Mouse (Mus musculus): Measurements from ENCODE around the gene Rab38. TPM values are rescaled to one million over a fixed set of nuclear protein-coding genes. Genes with fewer than 3 reads are reported as not detected.

Rab38 gene
- polyA plus RNA-seq (2016; fragmentation: Nextera tagmentation; extraction: Ambion mirVana), result 4.1 and 5.5 TPM in 2 replicates

DNA sequence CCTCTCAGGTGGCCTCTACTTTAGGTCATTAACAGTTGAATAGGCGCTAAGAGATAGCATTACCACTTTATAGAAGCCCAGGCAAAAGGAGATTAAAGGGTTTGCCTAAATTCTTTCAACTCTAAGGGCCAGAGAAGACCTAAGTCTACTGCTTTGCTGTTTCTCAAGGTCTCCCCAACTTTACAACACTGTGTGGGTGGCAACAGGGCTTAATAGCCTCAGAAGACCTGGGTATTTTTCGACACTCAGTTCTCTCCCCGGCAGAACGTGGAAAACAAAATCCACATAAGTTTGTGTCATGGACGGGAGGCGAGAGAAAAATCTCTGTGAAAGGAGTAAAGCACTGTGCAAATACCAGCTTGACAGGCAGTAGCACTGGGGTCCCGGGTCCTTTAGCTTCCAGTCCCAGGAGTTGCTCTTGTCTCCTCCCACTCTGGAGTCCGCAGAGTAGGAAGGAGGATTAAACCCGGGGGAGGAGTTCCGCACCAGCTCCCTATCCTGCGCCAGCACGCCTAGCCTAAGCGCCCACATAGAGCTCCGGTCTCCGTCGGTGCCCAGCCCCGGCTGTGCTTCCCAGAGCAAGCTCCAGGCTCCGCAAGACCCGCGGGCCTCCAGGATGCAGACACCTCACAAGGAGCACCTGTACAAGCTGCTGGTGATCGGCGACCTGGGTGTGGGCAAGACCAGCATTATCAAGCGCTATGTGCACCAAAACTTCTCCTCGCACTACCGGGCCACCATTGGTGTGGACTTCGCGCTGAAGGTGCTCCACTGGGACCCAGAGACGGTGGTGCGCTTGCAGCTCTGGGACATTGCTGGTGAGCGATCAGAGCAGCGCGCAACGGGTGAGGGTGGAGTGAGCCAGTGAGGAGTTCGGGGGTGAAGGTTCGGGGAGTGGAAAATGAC is at the start of gene Rab38:
Rab38 (plus strand) TSS at position 488 of the 906 bp plus-strand sequence.
- Histone ChIP-seq H3K4me3 (peak within 1 kb of the TSS; percentile 57), H3K36me3 (no peaks in the 10 kb centered on the region), H3K9me3 (replicated peaks) (no peaks in the 10 kb centered on the region), H3K27me3 (replicated peaks) (no peaks in the 10 kb centered on the region), H3K27ac (no peak within 1 kb of the TSS), H3K4me2 (peak within 1 kb of the TSS; percentile 78), H3K9ac (peak within 1 kb of the TSS; percentile 55), H3K4me1 (0 out of 2 replicates have a peak, but pooled peaks cover 3% of the 10 kb centered on the region)
- 2% methylated on average over 35 of the region's 35 CpGs for WGBS (ENCODE audit: insufficient replicate concordance)
- peak; percentile 92 for ATAC-seq

DNA sequence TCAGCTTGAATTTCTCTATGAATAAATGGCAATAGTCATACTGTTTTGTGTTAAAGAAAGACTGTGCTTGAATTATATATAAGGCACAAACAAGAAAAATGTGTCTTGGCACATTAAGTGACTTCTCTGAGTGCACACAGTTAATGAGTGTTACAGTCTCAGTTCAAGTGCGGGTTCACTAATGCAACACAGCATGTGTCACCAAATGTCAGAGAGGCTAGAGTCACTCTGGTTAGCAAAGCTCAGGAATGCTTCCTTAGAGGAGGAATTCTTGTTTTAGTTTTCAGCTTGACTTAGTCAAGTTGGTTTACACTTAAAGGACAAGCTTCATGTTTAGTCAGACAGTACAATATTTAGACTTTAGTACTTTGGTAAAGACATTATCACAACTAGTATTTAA is 35.5 kb upstream of the Rab38 start:
- Histone ChIP-seq H3K4me1 (no peaks in the 10 kb centered on the region), H3K9me3 (replicated peaks) (no peaks in the 10 kb centered on the region), H3K4me2 (no peak overlapping the region), H3K4me3 (no peak overlapping the region), H3K36me3 (no peaks in the 10 kb centered on the region), H3K9ac (no peak overlapping the region), H3K27ac (no peak overlapping the region), H3K27me3 (replicated peaks) (no peaks in the 10 kb centered on the region)
- ATAC-seq, result no peak
- WGBS (ENCODE audit: insufficient replicate concordance), result 62% methylated on average over 1 of the region's 1 CpGs

DNA sequence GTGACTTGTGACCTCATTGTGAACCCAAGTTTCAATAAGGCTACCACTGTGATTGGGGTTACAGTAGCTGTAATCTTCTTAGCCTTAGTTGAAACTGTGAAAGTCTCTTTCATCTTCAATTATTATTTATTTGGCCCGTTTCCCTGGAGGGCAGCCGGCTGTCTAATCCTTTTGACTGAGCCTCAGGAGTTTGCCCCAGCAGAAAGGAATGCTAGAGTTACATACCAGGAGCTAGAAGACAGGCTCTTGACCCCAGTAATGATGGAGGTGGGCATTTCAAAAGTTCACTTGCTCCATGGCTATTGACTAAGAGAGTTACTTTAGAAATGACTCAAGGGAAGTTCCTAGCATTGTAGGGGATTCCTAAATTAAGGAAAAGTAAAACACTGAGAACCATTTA is 34.3 kb upstream of the Rab38 start:
- Histone ChIP-seq H3K36me3 (no peaks in the 10 kb centered on the region), H3K4me3 (no peak overlapping the region), H3K9ac (no peak overlapping the region), H3K4me1 (no peaks in the 10 kb centered on the region), H3K9me3 (replicated peaks) (no peaks in the 10 kb centered on the region), H3K4me2 (no peak overlapping the region), H3K27ac (no peak overlapping the region), H3K27me3 (replicated peaks) (no peaks in the 10 kb centered on the region)
- no peak for ATAC-seq
- WGBS (ENCODE audit: insufficient replicate concordance), result 51% methylated on average over 2 of the region's 2 CpGs

DNA sequence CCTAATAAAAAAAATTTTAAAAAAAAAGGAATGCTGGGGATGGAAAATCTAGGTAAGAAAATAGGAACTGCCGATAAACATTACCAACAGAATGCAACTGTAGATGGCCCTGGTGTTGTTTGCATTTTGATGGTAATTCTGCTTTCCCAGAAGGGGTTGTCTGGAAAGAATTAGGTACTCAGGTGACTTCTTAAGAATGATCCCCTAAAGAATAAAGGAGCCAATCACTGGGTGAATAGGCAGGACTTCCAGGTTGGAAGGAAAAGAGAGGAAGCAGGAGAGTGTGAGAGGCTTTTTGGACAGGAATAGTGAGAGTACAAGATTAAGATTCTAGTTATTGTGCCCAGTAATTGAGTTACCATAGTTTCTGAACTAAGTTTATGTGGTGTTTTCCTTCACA is 24.8 kb upstream of the Rab38 start:
- ATAC-seq, result no peak
- no peaks in the 10 kb centered on the region for H3K27me3 ChIP-seq (replicated peaks)
- H3K4me3 ChIP-seq, result no peak overlapping the region
- H3K4me1 ChIP-seq, result no peaks in the 10 kb centered on the region
- no peaks in the 10 kb centered on the region for H3K36me3 ChIP-seq
- H3K9me3 ChIP-seq (replicated peaks), result no peaks in the 10 kb centered on the region
- H3K27ac ChIP-seq, result no peak overlapping the region
- WGBS (ENCODE audit: insufficient replicate concordance), result 82% methylated on average over 1 of the region's 1 CpGs
- no peak overlapping the region for H3K4me2 ChIP-seq
- H3K9ac ChIP-seq, result no peak overlapping the region

DNA sequence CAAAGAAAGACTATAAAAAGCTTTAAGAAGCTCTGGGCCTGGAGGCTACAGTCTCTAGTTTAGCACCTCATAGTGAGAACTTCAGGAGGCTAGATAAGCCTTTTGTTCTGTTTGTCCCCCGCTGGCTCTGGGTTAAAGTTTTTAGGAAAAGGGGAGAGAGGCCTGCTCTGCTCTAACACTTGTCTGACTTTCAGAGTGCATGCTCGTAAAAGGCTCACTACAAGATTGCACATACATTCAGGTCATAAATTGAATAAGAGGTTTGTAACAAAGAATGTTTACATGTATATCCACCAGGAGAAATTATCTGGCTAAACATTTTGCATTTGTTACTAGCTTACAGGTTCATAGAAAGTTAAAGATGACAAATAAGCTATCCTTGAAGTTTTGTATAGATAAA is 23.6 kb upstream of the Rab38 start:
- Histone ChIP-seq H3K4me2 (no peak overlapping the region), H3K4me3 (no peak overlapping the region), H3K27me3 (replicated peaks) (no peaks in the 10 kb centered on the region), H3K36me3 (no peaks in the 10 kb centered on the region), H3K9ac (no peak overlapping the region), H3K9me3 (replicated peaks) (no peaks in the 10 kb centered on the region), H3K4me1 (no peaks in the 10 kb centered on the region), H3K27ac (no peak overlapping the region)
- ATAC-seq, result no peak
- WGBS (ENCODE audit: insufficient replicate concordance), result 62% methylated on average over 2 of the region's 2 CpGs

DNA sequence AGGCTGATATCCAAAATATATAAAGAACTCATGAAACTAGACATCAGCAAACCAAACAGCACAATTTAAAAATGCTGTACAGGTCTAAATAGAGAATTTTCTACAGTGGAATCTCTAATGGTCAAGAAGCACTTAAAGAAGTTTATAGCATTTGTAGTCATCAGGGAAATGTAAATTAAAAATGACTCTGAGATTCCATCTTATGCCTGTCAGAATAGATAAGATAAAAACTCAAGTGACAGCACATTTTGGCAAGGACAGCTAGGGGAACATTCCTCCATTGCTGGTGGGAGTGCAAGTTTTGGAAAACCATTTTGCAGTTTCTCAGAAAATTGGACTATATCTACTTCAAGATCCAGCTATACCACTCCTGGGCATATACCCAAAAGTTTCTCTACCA is 8.3 kb upstream of the Rab38 start:
- Histone ChIP-seq H3K4me2 (no peak overlapping the region), H3K4me1 (no peaks in the 10 kb centered on the region), H3K27me3 (replicated peaks) (no peaks in the 10 kb centered on the region), H3K9me3 (replicated peaks) (no peaks in the 10 kb centered on the region), H3K9ac (no peak overlapping the region), H3K4me3 (no peak overlapping the region), H3K27ac (no peak overlapping the region), H3K36me3 (no peaks in the 10 kb centered on the region)
- no peak for ATAC-seq

DNA sequence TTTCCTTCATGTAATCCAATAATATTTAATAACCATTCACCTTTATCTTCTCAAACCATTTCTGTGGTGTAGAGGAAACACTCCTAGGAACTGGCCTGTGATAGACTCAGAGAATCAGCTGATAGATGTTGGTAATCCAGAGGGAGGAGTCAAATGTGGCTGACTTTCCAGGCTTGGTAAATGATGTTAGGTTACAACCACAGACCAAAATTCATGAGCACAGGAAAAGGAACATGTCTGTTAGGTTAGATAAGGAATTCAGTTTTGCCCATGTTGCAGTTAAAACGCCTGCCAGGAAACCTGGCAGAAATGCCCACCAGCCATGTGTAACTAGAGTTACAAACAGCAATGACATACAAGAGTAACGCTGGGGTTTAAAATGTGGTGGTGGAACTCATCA is 6.2 kb upstream of the Rab38 start:
- no peak overlapping the region for H3K4me3 ChIP-seq
- 24% methylated on average over 2 of the region's 2 CpGs for WGBS (ENCODE audit: insufficient replicate concordance)
- no peaks in the 10 kb centered on the region for H3K4me1 ChIP-seq
- H3K27me3 ChIP-seq (replicated peaks), result no peaks in the 10 kb centered on the region
- H3K27ac ChIP-seq, result no peak overlapping the region
- H3K9me3 ChIP-seq (replicated peaks), result no peaks in the 10 kb centered on the region
- H3K4me2 ChIP-seq, result no peak overlapping the region
- H3K9ac ChIP-seq, result no peak overlapping the region
- peak; percentile 52; the same call in 1 of the 2 replicates for ATAC-seq
- no peaks in the 10 kb centered on the region for H3K36me3 ChIP-seq

DNA sequence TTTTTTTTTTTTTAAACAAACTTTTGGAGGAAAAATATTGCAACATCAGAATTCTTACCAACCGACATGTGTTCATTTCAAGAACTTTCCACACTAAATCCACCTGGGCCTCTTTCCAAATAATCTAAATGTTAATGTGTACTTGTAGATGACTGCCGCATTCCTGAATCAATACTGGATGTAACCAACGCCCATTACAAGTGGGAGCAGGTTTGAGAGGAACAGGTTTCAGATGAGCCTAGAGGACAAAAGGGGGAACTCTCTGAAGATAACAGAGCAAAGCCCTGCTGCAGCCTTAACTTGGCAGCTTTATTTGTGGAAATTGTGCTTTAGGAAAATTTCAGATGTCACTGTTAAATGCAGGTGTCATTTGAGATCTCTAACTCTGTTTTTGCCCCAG is 4.3 kb upstream of the Rab38 start:
- no peaks in the 10 kb centered on the region for H3K36me3 ChIP-seq
- H3K27ac ChIP-seq, result no peak overlapping the region
- ATAC-seq, result no peak
- H3K27me3 ChIP-seq (replicated peaks), result no peaks in the 10 kb centered on the region
- H3K9me3 ChIP-seq (replicated peaks), result no peaks in the 10 kb centered on the region
- WGBS (ENCODE audit: insufficient replicate concordance), result 55% methylated on average over 3 of the region's 3 CpGs
- no peak overlapping the region for H3K4me3 ChIP-seq
- H3K4me2 ChIP-seq, result no peak overlapping the region
- no peak overlapping the region for H3K9ac ChIP-seq
- H3K4me1 ChIP-seq, result 0 out of 2 replicates have a peak, but pooled peaks cover under 1% of the 10 kb centered on the region

DNA sequence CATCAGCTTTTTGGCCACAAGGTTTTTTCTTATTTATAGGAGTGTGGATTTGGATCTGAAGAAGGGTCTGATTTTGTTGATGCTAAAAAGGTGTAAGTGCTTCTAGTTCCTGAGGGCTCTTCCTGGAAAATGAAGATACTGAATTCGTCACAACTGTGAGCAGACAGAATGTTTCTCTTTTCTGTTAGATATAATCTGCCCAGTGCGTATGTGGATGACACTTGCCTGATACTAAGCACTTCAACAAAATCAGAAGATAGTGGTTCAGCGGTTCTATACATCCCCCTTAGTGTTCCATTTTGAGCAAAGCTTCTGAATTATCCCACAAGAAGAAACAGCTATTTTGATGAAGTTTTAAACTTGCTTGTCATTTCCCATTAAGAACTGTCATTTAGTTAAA is 2.6 kb upstream of the Rab38 start:
- no peak for ATAC-seq
- Histone ChIP-seq H3K4me3 (no peak overlapping the region), H3K4me2 (no peak overlapping the region), H3K9ac (no peak overlapping the region), H3K27ac (no peak overlapping the region), H3K27me3 (replicated peaks) (no peaks in the 10 kb centered on the region), H3K9me3 (replicated peaks) (no peaks in the 10 kb centered on the region), H3K4me1 (0 out of 2 replicates have a peak, but pooled peaks cover 3% of the 10 kb centered on the region), H3K36me3 (no peaks in the 10 kb centered on the region)
- WGBS (ENCODE audit: insufficient replicate concordance), result 39% methylated on average over 3 of the region's 3 CpGs

DNA sequence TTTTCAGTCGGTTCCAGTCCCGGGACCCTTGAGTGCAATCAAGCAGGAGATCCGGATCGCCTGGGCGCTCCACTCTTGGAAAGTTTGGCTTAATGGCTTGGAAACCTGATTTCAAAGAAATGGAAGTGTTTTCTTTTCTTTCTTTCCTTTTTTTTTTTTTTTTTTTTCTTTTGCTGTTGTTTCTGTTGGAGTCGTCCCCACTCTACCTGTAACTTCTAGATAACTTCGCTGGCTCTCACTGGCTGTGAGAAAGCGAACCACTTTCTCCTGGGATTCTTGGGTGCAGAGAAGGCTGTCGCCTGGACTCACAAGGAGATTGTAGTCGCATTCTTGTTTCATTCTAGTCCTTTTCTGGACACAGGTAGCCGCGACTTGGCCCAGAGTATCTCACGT is 615 bp downstream of the Rab38 start:
- no peak overlapping the region for H3K27ac ChIP-seq
- ATAC-seq, result no peak
- peak overlapping the region; percentile 78 for H3K4me2 ChIP-seq
- no peaks in the 10 kb centered on the region for H3K27me3 ChIP-seq (replicated peaks)
- peak overlapping the region; percentile 55 for H3K9ac ChIP-seq
- 0 out of 2 replicates have a peak, but pooled peaks cover 3% of the 10 kb centered on the region for H3K4me1 ChIP-seq
- WGBS (ENCODE audit: insufficient replicate concordance), result 5% methylated on average over 13 of the region's 13 CpGs
- no peaks in the 10 kb centered on the region for H3K36me3 ChIP-seq
- H3K9me3 ChIP-seq (replicated peaks), result no peaks in the 10 kb centered on the region
- peak overlapping the region; percentile 57 for H3K4me3 ChIP-seq

DNA sequence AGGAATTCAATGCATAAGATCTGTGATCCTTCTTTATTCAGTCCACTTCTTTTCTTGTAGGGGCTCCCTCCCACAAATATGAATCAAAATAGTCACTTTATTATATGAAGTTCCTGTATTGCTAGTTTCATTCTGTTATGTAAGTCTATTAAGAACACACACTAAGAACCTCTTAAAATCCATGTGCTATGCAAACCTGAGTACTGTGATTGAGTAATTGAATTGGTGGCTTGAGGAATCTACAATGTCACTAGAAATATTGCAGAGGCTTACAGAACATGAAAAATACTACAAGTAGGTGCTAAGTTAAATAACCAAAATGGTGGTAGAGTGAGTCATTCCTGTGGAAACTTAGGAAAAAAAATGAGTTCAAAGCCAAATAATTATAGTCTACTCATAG is 10.2 kb downstream of the Rab38 start:
- Histone ChIP-seq H3K4me1 (no peaks in the 10 kb centered on the region), H3K4me2 (no peak overlapping the region), H3K4me3 (no peak overlapping the region), H3K27ac (no peak overlapping the region), H3K9me3 (replicated peaks) (no peaks in the 10 kb centered on the region), H3K9ac (no peak overlapping the region), H3K27me3 (replicated peaks) (no peaks in the 10 kb centered on the region), H3K36me3 (no peaks in the 10 kb centered on the region)
- ATAC-seq, result no peak

DNA sequence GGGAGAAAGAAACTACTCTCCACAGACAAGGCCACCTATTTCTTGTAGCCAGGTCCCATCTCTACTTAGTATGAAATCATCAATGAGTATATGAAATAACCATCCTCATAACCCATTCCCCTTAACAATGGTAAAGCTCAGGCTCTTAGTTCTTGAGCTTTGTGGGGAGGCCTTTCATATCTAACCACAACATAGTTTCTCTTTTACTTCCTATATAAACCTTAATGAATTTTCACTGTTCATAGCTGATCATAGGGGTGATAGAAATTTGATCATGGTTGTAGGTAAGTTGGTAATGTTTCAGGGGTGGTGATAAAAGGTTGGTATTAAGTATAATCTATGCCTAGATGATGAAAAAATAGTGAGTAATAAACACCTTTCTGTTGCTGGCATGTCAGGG is 12.6 kb downstream of the Rab38 start:
- H3K36me3 ChIP-seq, result no peaks in the 10 kb centered on the region
- H3K4me2 ChIP-seq, result no peak overlapping the region
- ATAC-seq, result no peak
- H3K27ac ChIP-seq, result no peak overlapping the region
- no peak overlapping the region for H3K4me3 ChIP-seq
- no peak overlapping the region for H3K9ac ChIP-seq
- H3K4me1 ChIP-seq, result no peaks in the 10 kb centered on the region
- no peaks in the 10 kb centered on the region for H3K27me3 ChIP-seq (replicated peaks)
- no peaks in the 10 kb centered on the region for H3K9me3 ChIP-seq (replicated peaks)

DNA sequence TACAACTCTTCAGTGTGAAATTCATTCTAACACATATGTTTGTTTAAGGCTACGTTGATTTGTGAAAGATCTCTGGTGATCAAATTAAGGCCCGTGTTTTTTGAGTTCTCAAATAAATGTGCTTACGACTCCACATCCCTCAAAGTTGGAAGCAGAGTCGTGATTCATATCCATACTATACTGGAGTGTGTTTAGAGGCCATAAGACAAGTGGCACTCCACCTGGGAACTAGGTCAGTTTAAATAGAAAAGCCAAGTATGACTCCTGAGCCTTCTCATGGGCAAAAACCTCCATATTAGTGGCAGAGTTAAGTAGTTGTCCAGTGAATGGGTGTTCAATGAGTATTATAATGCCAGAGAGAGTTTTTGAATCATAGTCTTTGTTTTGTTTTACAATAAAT is 13.4 kb downstream of the Rab38 start:
- Histone ChIP-seq H3K4me3 (no peak overlapping the region), H3K36me3 (no peaks in the 10 kb centered on the region), H3K27me3 (replicated peaks) (no peaks in the 10 kb centered on the region), H3K9me3 (replicated peaks) (no peaks in the 10 kb centered on the region), H3K4me2 (no peak overlapping the region), H3K9ac (no peak overlapping the region), H3K27ac (no peak overlapping the region), H3K4me1 (no peaks in the 10 kb centered on the region)
- WGBS (ENCODE audit: insufficient replicate concordance), result 66% methylated on average over 4 of the region's 4 CpGs
- no peak for ATAC-seq
